In the genomic region with DNA sequence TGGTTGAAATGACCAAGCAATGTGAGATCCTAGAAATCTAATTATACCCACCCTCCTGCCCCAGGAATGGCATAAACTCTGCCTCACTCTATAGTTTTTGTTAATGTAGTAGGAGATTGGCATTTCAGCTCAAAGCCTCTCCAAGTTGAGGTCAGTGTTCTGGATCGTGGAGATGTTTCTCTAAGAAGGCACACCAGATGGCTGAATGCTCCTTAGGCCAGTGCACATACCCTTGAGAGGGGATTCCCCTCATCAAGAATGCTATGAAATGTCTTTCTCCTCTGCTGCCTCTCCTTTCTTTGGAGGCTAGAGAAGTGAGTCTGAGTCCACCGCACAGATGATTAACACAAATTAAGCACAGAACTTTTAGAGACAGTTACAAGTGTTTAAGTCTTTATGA, we compare ENCODE assay signal across 21 mouse cellular contexts.
DNase-seq lines count a peak whose midpoint lies in the region; ATAC-seq and TF ChIP-seq lines count a peak whose summit lies in the region.
"Had no signal": no experiment of that assay in that cellular context is flagged by ENCODE, and none has a peak within 500 bp of the region (broad histone marks: within the 10 kb centered on the region; RNA-seq: fewer than 3 reads in every experiment).

No protein-coding gene starts in this region.

- CTCF ChIA-PET in Patski (lab: Charles Lee), result no interaction called here

- H3K79me2 ChIP-seq in CH12.LX (replicated peaks; ENCODE audit: control insufficient read depth, extremely low read depth, insufficient read depth, poor library complexity, severe bottlenecking), result no peaks in the 10 kb centered on the region

- TF ChIP-seq POLR2A in CH12.LX (IDR thresholded peaks at IDR 0.05; ENCODE audit: low read depth, low read length), result no peak

- dilution Hi-C loops in CH12.LX (cut with MboI; ENCODE audit: extremely low pct_ligation_motif_present, extremely low pct_unique_long_range_greater_than_20kb, low sequenced_read_pairs), result no loop called here

- DNase-seq in heart, adult 11 months, result peak; percentile 17
- no peak for DNase-seq in heart, embryonic 10.5 days (ENCODE audit: low spot score)
- DNase-seq in CH12.LX (ENCODE audit: extremely low read depth) (peak; percentile 79), Patski (ENCODE audit: low read depth, low spot score) (peak; percentile 66)
- no peak for DNase-seq in kidney, adult 9 months
- DNase-seq: adrenal gland, adult 2 months; adrenal gland, adult 8-10 months; adrenal gland, postnatal 10 days; adrenal gland, postnatal 14 days; adrenal gland, postnatal 25 days; adrenal gland, postnatal 36 days; B cell, adult 2 months; cerebellum, adult 11 months; cerebellum, adult 11-12 months; cerebellum, adult 18-20 months; cerebellum, adult 2 months; cerebellum, adult 8-10 months had no signal

- TF ChIP-seq CTCF in CH12.LX (conservative IDR thresholded peaks at IDR 0.05 in 1 of 2, IDR thresholded peaks at IDR 0.05 in 1 of 2; ENCODE audit: low read depth in 2 of 2, low read length in 2 of 2) (no peak), Patski (IDR thresholded peaks at IDR 0.05) (no peak)

- no peaks in the 10 kb centered on the region for H3K4me1 ChIP-seq in heart, embryonic 10.5 days
- H3K4me1 ChIP-seq in CH12.LX (ENCODE audit: control insufficient read depth in 1 of 2, insufficient read depth in 2 of 2), result peaks cover 6 to 36% of the 10 kb centered on the region in 2 experiments; a peak in 3 of 4 replicates

- POLR2A ChIA-PET in Patski (lab: Charles Lee), result no interaction called here

- no peaks in the 10 kb centered on the region for H3K27me3 ChIP-seq in heart, embryonic 10.5 days (ENCODE audit: insufficient read depth, poor library complexity, severe bottlenecking)
- H3K27me3 ChIP-seq in CH12.LX (replicated peaks) (no peaks in the 10 kb centered on the region), Patski (no peaks in the 10 kb centered on the region)

- H3K4me2 ChIP-seq in CH12.LX (ENCODE audit: insufficient read depth, low read depth, poor library complexity, severe bottlenecking), result no peak overlapping the region; the same call in 1 of the 2 replicates

- no peaks in the 10 kb centered on the region for H3K36me3 ChIP-seq in heart, embryonic 10.5 days
- H3K36me3 ChIP-seq in CH12.LX (replicated peaks in 1 of 2; ENCODE audit: control insufficient read depth in 1 of 2, insufficient read depth in 1 of 2, low read length in 1 of 2), result no peaks in the 10 kb centered on the region
- H3K36me3 ChIP-seq: G1E had no signal

- ATAC-seq in Patski, result peak; percentile 87
- no peak for ATAC-seq in frontal cortex, adult (ENCODE audit: low TSS enrichment)
- ATAC-seq: activated CD4-positive, CD25-positive, alpha-beta regulatory T cell, adult 4 months; CD4-positive, CD25-positive, alpha-beta regulatory T cell, adult 4 months had no signal

- TF ChIP-seq EP300 in CH12.LX (IDR thresholded peaks at IDR 0.05; ENCODE audit: low read length), result peak; percentile 35; the same call in 1 of the 2 replicates

- H3K27ac ChIP-seq in heart, embryonic 10.5 days, result no peak overlapping the region
- H3K27ac ChIP-seq in CH12.LX (ENCODE audit: insufficient read depth, low read depth), result no peak overlapping the region

- 85% methylated on average over 2 of the region's 2 CpGs for WGBS in heart, embryonic 10.5 days

- H3K9me3 ChIP-seq in heart, embryonic 10.5 days, result no peaks in the 10 kb centered on the region
- no peaks in the 10 kb centered on the region for H3K9me3 ChIP-seq in CH12.LX (replicated peaks; ENCODE audit: low read length)
- H3K9me3 ChIP-seq: G1E had no signal

- in situ Hi-C loops in CH12.LX (cut with MboI; ENCODE audit: low pct_ligation_motif_present, low pct_unique_long_range_greater_than_20kb, low sequenced_read_pairs) (loop anchor here (25.0 kb wide), 2 partner anchors 98 to 223 kb away; partner anchors contain the start of gene N6amt1), Patski (cut with MboI; ENCODE audit: low pct_unique_long_range_greater_than_20kb) (no loop called here)

- no peak overlapping the region for H3K4me3 ChIP-seq in heart, embryonic 10.5 days
- H3K4me3 ChIP-seq in CH12.LX (replicated peaks in 1 of 3; ENCODE audit: low read depth in 2 of 3, low read length in 2 of 3, poor library complexity in 1 of 3), result no peak overlapping the region

- no peak overlapping the region for H3K9ac ChIP-seq in CH12.LX (ENCODE audit: insufficient read depth, low read depth)

- TF ChIP-seq RAD21 in CH12.LX (IDR thresholded peaks at IDR 0.05; ENCODE audit: low read depth, low read length), result peak; percentile 19

TF ChIP-seq in CH12.LX, 34 proteins besides CTCF, POLR2A, EP300 and RAD21:
- no peak for TF ChIP-seq USF2 (conservative IDR thresholded peaks at IDR 0.05; ENCODE audit: low read depth, low read length)

Comparison
In these comparisons a context has a peak if more than half of its experiments do, and no peak if none do; other contexts are left out.
1. DNase-seq: peak in heart, adult 11 months (single experiment), CH12.LX (single experiment) and Patski (single experiment); none in heart, embryonic 10.5 days (single experiment) and kidney, adult 9 months (single experiment).